Mouse (Mus musculus): ENCODE results near the gene Ncmap. TPM values are rescaled to one million over a fixed set of nuclear protein-coding genes. Genes with fewer than 3 reads are reported as not detected.

Ncmap gene
- polyA plus RNA-seq, 2 experiments, result 0.06 to 0.08 TPM

DNA sequence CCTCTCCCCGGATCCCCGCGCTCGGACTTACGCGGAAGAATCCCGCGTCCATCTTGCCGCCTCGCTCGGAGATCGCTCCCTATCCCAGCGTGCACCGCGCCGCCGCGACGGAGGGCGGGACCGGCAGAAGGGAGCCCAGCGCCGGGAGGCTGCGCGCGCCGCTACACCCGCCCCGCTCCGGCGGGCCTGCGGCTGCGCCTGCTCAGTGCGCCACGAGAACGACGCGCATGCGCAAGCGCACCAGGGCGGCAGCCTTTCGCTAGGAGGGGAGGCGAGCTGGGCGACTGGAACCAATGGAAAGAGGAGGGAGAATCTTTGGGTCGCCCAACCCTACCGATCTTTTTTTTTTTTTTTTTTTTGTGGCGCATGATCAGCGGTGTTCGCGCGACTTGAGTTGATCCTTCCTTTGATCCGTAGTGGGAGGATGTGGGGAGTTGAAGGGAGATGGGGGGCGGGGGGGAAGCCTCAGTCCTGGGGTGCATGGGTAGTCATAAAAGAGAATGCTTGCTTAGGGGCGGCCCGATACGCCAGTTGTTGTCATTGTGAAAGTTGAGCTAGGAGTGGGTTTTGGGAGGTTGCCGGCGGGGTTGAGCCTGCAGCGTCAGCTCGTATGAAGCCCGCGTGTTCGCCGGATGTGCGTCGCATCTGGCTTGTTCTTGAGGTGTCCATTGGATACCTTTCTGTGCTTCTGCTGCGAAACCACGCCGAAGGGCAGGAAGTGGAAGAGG, 44.8 kb downstream of the Ncmap start, which contains the start of gene Srrm1:
Gene Srrm1 (minus strand): TSS at position 256 of the 728 bp plus-strand sequence.
- peaks cover 21 to 25% of the 10 kb centered on the region in 2 experiments for H3K4me1 ChIP-seq (replicated peaks; ENCODE audit: control insufficient read depth in 2 of 2, insufficient read depth in 2 of 2, low read length in 1 of 2)
- WGBS (ENCODE audit: insufficient replicate concordance), result under 1% methylated on average over 69 of the region's 69 CpGs

DNA sequence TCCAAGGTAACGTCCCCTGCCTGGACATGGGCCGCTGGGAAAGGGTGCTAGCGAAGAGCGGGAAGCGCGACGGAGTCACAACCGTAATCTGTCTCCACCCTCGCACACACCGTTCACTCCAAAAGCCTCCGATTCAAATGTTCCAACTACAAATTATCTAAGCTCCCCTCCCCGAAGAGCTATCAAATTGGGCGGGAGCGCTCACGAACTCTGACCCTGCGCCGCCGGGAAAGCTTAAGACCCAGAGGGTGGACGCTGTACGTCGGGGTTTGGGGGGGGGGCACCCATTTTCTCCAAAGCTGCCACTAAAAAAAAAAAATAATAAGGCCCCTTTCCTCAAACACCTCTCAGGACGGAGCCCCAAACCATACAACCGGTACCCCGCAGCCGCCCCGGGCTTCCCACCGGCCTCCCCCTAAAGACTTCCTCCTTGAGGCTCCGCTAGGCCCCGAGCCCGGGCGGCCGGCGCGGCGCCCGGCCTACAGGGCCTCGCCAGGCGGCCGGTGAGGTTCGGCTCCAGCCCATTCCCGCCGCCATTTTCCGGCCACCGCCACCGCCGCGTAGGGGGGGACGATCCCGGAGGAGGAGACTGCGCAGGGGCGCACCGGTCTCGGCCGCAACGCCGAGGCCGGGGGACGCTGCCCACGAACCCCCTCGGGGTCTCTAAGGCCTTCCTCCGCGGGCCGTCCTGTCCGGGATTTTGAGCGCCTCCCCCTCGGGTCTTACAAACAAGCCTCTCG, 45.5 kb downstream of the Ncmap start:
- peak; percentile 67 to 75 (median 74) for DNase-seq (ENCODE audit: low read depth in 3 of 3, low spot score in 3 of 3)
- Histone ChIP-seq H3K27me3 (ENCODE audit: control insufficient read depth, insufficient read depth, low read length) (no peaks in the 10 kb centered on the region), H3K4me3 (ENCODE audit: insufficient read depth in 1 of 2, low read depth in 2 of 2, low read length in 2 of 2) (peak overlapping the region; percentile 72 to 80), H3K9ac (replicated peaks) (peak overlapping the region; percentile 89), H3K4me1 (replicated peaks; ENCODE audit: control insufficient read depth in 2 of 2, insufficient read depth in 2 of 2, low read length in 1 of 2) (peaks cover 21 to 25% of the 10 kb centered on the region in 2 experiments), H3K4me2 (ENCODE audit: low read depth) (peak overlapping the region; percentile 95), H3K36me3 (replicated peaks; ENCODE audit: control insufficient read depth, insufficient read depth, low read depth) (peaks cover 19% of the 10 kb centered on the region), H3K9me3 (ENCODE audit: control insufficient read depth, low read length) (no peaks in the 10 kb centered on the region), H3K27ac (peak overlapping the region; percentile 89)
- no peak for TF ChIP-seq CTCF (IDR thresholded peaks at IDR 0.05; ENCODE audit: low read depth)
- no peak for TF ChIP-seq EP300 (IDR thresholded peaks at IDR 0.05; ENCODE audit: low read depth)
- under 1% methylated on average over 67 of the region's 67 CpGs for WGBS (ENCODE audit: insufficient replicate concordance)
- ATAC-seq (ENCODE audit: insufficient read depth), result peak; percentile 42

More for the DNA sequence above, 44.8 kb downstream of the Ncmap start, which contains the start of gene Srrm1:
- ATAC-seq (ENCODE audit: insufficient read depth), result peak; percentile 88
- TF ChIP-seq CTCF (IDR thresholded peaks at IDR 0.05; ENCODE audit: low read depth) (no peak), EP300 (IDR thresholded peaks at IDR 0.05; ENCODE audit: low read depth) (peak; percentile 7; the same call in 1 of the 2 replicates)
- Histone ChIP-seq H3K9me3 (ENCODE audit: control insufficient read depth, low read length) (no peaks in the 10 kb centered on the region), H3K27ac (peak within 1 kb of the TSS; percentile 94), H3K9ac (replicated peaks) (peak within 1 kb of the TSS; percentile 89), H3K36me3 (replicated peaks; ENCODE audit: control insufficient read depth, insufficient read depth, low read depth) (peaks cover 17% of the 10 kb centered on the region), H3K4me3 (ENCODE audit: insufficient read depth in 1 of 2, low read depth in 2 of 2, low read length in 2 of 2) (peak within 1 kb of the TSS; percentile 72 to 81), H3K4me2 (ENCODE audit: low read depth) (peak within 1 kb of the TSS; percentile 96), H3K27me3 (ENCODE audit: control insufficient read depth, insufficient read depth, low read length) (no peaks in the 10 kb centered on the region)
- peak; percentile 92 to 95 (median 94) for DNase-seq (ENCODE audit: low read depth in 3 of 3, low spot score in 3 of 3)

GRCm38 (mm10) chr4:135337376-135337942, 60.6 kb downstream of the Ncmap start:
- peaks cover 0 to 2% of the 10 kb centered on the region in 2 experiments; a peak in 1 of 4 replicates for H3K4me1 ChIP-seq (replicated peaks; ENCODE audit: control insufficient read depth in 2 of 2, insufficient read depth in 2 of 2, low read length in 1 of 2)
- H3K27me3 ChIP-seq (ENCODE audit: control insufficient read depth, insufficient read depth, low read length), result no peaks in the 10 kb centered on the region
- DNase-seq (ENCODE audit: low read depth in 3 of 3, low spot score in 3 of 3), result no peak
- H3K4me3 ChIP-seq (ENCODE audit: insufficient read depth in 1 of 2, low read depth in 2 of 2, low read length in 2 of 2), result no peak overlapping the region
- no peak overlapping the region for H3K4me2 ChIP-seq (ENCODE audit: low read depth)
- H3K27ac ChIP-seq, result no peak overlapping the region
- no peak overlapping the region for H3K9ac ChIP-seq (replicated peaks)
- 89% methylated on average over 14 of the region's 14 CpGs for WGBS (ENCODE audit: insufficient replicate concordance)
- ATAC-seq (ENCODE audit: insufficient read depth), result no peak
- no peaks in the 10 kb centered on the region for H3K9me3 ChIP-seq (ENCODE audit: control insufficient read depth, low read length)
- H3K36me3 ChIP-seq (replicated peaks; ENCODE audit: control insufficient read depth, insufficient read depth, low read depth), result peaks cover 98% of the 10 kb centered on the region
- TF ChIP-seq CTCF (IDR thresholded peaks at IDR 0.05; ENCODE audit: low read depth), result no peak
- no peak for TF ChIP-seq EP300 (IDR thresholded peaks at IDR 0.05; ENCODE audit: low read depth)

DNA sequence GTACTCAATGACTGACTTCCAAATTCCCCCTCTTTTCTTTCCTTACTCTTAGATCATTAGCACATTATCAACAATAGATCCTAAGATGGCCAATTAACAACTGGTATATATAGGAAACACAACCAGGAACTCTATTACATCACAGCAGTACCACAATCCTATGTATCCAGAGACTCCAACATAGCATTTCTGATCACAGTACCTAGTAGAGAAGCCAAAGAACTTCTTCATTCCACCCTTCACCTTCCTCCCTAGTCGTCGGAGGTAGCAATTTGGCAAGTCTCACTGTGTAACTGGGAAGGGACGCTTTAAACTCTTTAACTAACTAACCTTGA, 62.0 kb downstream of the Ncmap start:
- Histone ChIP-seq H3K9ac (replicated peaks) (no peak overlapping the region), H3K9me3 (ENCODE audit: control insufficient read depth, low read length) (no peaks in the 10 kb centered on the region), H3K27me3 (ENCODE audit: control insufficient read depth, insufficient read depth, low read length) (no peaks in the 10 kb centered on the region), H3K4me2 (ENCODE audit: low read depth) (no peak overlapping the region), H3K4me1 (replicated peaks; ENCODE audit: control insufficient read depth in 2 of 2, insufficient read depth in 2 of 2, low read length in 1 of 2) (peaks cover 0 to 2% of the 10 kb centered on the region in 2 experiments; a peak in 1 of 4 replicates), H3K27ac (no peak overlapping the region), H3K36me3 (replicated peaks; ENCODE audit: control insufficient read depth, insufficient read depth, low read depth) (peaks cover 97% of the 10 kb centered on the region), H3K4me3 (ENCODE audit: insufficient read depth in 1 of 2, low read depth in 2 of 2, low read length in 2 of 2) (no peak overlapping the region)
- DNase-seq (ENCODE audit: low read depth in 3 of 3, low spot score in 3 of 3) (no peak), ATAC-seq (ENCODE audit: insufficient read depth) (no peak)
- 74% methylated on average over 3 of the region's 3 CpGs for WGBS (ENCODE audit: insufficient replicate concordance)
- TF ChIP-seq CTCF (IDR thresholded peaks at IDR 0.05; ENCODE audit: low read depth) (no peak), EP300 (IDR thresholded peaks at IDR 0.05; ENCODE audit: low read depth) (no peak)
